Mouse (Mus musculus): ENCODE measurements around the gene Trim7.
"Not testable (repeated sequence)": the region's sequence is repeated elsewhere in the genome, so short reads cannot be mapped to it uniquely, and the experiment has no call there.

The Trim7 gene

GRCm38 (mm10) chr11:48823536-48823972 lies 2.4 kb upstream of the Trim7 start:
- DNase-seq (ENCODE audit: low spot score) = peak; percentile 62

- DNase-seq (ENCODE audit: low spot score) = no peak
These were observed 1.6 kb upstream of the Trim7 start for GRCm38 (mm10) chr11:48824311-48824830.

GRCm38 (mm10) chr11:48826752-48827096 lies 784 bp downstream of the Trim7 start:
- no peak for DNase-seq (ENCODE audit: low spot score)

- no peak for DNase-seq (ENCODE audit: low spot score)
These were observed 2.0 kb downstream of the Trim7 start for GRCm38 (mm10) chr11:48827926-48828325.

GRCm38 (mm10) chr11:48830279-48830678 lies 4.3 kb downstream of the Trim7 start:
- no peak for DNase-seq (ENCODE audit: low spot score)

GRCm38 (mm10) chr11:48831273-48831672 lies 5.3 kb downstream of the Trim7 start:
- DNase-seq (ENCODE audit: low spot score) = no peak

- DNase-seq (ENCODE audit: low spot score) = no peak
These were observed 7.3 kb downstream of the Trim7 start for GRCm38 (mm10) chr11:48833078-48833730.

- peak; percentile 91 for DNase-seq (ENCODE audit: low spot score)
These were observed 8.0 kb downstream of the Trim7 start for GRCm38 (mm10) chr11:48833731-48834639.

- no peak for DNase-seq (ENCODE audit: low spot score)
These were observed 10.0 kb downstream of the Trim7 start for GRCm38 (mm10) chr11:48835923-48836322.

GRCm38 (mm10) chr11:48836990-48837309 lies 11.0 kb downstream of the Trim7 start:
- DNase-seq (ENCODE audit: low spot score) = no peak

- peak; percentile 84 for DNase-seq (ENCODE audit: low spot score)
These were observed 11.6 kb downstream of the Trim7 start for GRCm38 (mm10) chr11:48837310-48838180.

- DNase-seq (ENCODE audit: low spot score) = peak; percentile 59
These were observed 12.3 kb downstream of the Trim7 start for GRCm38 (mm10) chr11:48838181-48838797.

GRCm38 (mm10) chr11:48838879-48839680 lies 13.1 kb downstream of the Trim7 start:
- no peak for DNase-seq (ENCODE audit: low spot score)

GRCm38 (mm10) chr11:48840805-48841204 lies 14.9 kb downstream of the Trim7 start:
- DNase-seq (ENCODE audit: low spot score) = no peak

- no peak for DNase-seq (ENCODE audit: low spot score)
These were observed 15.3 kb downstream of the Trim7 start for GRCm38 (mm10) chr11:48841213-48841612.

GRCm38 (mm10) chr11:48842378-48842792 lies 16.4 kb downstream of the Trim7 start:
- DNase-seq (ENCODE audit: low spot score) = no peak

GRCm38 (mm10) chr11:48843202-48843601 lies 17.3 kb downstream of the Trim7 start:
- no peak for DNase-seq (ENCODE audit: low spot score)

- no peak for DNase-seq (ENCODE audit: low spot score)
These were observed 18.4 kb downstream of the Trim7 start for GRCm38 (mm10) chr11:48844309-48844708.

GRCm38 (mm10) chr11:48845244-48845815 lies 19.4 kb downstream of the Trim7 start:
- DNase-seq (ENCODE audit: low spot score) = no peak

- not testable (repeated sequence) for DNase-seq (ENCODE audit: low spot score)
These were observed 20.4 kb downstream of the Trim7 start for GRCm38 (mm10) chr11:48846362-48846761.
